Mouse (Mus musculus): ENCODE data around the gene Cntn3. TPM values are rescaled to one million over a fixed set of nuclear protein-coding genes. Genes with fewer than 3 reads are reported as not detected.
"Not testable (repeated sequence)": the region's sequence is repeated elsewhere in the genome, so short reads cannot be mapped to it uniquely, and the experiment has no call there.

Cntn3 gene
- polyA plus RNA-seq (2015; fragmentation: Nextera tagmentation; extraction: Ambion mirVana): 0.05 TPM in 1 of 2 replicates, not detected in the other

DNA sequence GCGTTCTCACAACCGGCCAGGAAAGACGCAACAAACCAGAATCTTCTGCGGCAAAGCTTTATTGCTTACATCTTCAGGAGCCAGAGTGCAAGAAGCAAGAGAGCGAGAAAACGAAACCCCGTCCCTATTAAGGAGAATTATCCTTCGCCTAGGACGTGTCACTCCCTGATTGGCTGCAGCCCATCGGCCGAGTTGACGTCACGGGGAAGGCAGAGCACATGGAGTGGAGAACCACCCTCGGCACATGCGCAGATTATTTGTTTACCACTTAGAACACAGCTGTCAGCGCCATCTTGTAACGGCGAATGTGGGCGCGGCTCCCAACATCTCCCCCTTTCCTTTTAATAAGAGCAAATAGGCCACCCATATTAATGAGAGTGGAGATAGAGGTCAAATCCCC, at the start of gene Cntn3:
Gene Cntn3 (minus strand): TSS at position 101 of the 400 bp plus-strand sequence.
- not testable (repeated sequence) for DNase-seq (ENCODE audit: low spot score)

DNA sequence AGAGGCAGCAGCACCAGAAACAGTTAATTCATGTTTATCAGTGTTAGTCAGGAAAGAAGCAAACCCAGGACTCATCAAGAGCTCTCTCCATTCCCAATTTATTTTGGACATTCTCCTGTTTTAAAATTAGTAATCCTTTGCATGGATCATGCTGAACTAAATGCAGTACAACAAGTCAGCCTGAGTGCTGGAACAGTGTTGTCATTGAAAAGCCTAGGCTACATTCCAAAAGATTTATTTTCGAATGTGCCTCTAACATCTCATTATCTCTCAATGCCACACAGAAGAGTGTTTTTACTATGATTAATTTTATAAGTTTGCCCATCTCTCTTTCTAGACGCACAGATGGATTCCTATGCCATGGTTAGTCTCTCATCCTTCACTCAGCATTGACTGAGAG, 27.9 kb upstream of the Cntn3 start:
- no peak for DNase-seq (ENCODE audit: low spot score)

DNA sequence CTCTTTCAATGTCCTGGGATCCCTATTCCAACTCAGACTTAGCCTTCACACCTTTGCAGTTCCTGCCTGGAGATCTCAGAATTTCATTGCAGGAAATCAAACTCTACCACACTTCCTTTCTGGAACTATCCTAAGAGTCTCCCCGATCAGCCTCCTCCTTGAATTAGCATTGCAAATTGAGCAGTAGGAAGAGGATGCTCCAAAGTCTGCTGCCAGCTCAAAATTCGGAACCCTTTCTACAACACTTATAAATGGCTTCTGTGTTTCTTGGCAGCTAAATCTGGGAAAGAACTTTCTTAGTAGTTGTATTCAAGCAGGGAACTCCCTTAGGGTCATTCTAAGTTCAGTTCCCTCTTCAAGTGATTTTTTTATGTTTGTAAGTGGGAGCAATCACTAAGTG, 24.9 kb upstream of the Cntn3 start:
- DNase-seq (ENCODE audit: low spot score): no peak

DNA sequence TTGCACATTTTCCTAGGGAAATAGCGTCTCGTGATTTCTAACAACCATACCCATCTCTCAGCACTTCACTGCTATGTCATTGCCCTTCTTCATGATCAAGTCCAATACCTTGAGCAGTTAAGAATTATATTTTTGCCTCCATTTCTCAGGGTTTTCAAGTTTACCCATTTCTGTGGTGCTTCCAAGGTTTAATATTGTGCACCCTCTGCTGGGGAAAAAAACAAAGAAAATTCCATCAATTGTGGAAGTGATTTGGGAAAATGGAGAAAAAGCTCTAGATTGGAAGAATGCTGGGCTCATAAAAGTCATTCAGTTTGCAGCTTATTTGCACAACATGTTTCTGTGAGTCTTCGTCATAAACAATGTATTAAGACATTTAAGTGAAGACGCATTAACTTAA, 17.2 kb upstream of the Cntn3 start:
- DNase-seq (ENCODE audit: low spot score): no peak

DNA sequence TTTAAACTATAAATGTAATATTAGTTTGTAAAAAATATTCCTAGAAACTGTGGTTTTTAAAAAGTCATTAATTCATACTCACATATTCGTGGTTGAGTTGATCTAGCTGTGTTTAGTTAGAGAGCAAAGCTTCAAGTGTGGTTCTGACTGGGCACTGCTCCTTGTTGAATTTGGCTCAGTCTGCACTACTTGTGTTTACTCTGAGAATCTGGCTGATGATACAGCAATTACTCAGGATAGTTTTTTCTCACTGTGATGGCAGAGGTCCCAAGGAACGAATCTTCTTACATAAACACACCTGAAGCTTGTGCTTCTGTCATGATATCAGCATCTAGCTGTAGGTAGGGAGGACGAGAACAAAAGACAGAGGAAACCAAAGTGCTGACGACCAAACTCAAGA, 16.4 kb upstream of the Cntn3 start:
- no peak for DNase-seq (ENCODE audit: low spot score)

DNA sequence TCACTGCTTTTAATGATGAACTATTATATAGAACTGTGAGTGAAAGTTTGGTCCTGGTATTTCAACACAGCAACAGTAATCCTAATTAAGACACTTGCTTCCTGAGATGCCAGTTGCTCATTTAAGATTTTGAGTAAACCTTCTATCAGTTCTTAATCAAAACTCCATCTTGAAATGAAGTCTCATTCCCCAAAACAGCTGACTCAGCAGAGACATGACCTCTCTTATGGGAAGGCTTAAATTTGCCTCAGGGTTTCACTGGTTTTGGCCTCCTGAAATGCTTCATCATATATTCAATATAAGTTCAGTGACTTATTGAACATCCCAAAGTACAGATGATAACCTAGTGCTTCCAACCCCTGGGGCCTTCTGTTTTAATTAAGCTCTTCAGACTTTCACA, 13.2 kb upstream of the Cntn3 start:
- no peak for DNase-seq (ENCODE audit: low spot score)

- no peak for DNase-seq (ENCODE audit: low spot score)
Measured at GRCm38 (mm10) chr6:102583578-102583977, 10.7 kb upstream of the Cntn3 start.

- no peak for DNase-seq (ENCODE audit: low spot score)
Measured at GRCm38 (mm10) chr6:102567496-102567895, 5.4 kb downstream of the Cntn3 start.

GRCm38 (mm10) chr6:102565228-102565627, 7.7 kb downstream of the Cntn3 start:
- DNase-seq (ENCODE audit: low spot score): no peak

DNA sequence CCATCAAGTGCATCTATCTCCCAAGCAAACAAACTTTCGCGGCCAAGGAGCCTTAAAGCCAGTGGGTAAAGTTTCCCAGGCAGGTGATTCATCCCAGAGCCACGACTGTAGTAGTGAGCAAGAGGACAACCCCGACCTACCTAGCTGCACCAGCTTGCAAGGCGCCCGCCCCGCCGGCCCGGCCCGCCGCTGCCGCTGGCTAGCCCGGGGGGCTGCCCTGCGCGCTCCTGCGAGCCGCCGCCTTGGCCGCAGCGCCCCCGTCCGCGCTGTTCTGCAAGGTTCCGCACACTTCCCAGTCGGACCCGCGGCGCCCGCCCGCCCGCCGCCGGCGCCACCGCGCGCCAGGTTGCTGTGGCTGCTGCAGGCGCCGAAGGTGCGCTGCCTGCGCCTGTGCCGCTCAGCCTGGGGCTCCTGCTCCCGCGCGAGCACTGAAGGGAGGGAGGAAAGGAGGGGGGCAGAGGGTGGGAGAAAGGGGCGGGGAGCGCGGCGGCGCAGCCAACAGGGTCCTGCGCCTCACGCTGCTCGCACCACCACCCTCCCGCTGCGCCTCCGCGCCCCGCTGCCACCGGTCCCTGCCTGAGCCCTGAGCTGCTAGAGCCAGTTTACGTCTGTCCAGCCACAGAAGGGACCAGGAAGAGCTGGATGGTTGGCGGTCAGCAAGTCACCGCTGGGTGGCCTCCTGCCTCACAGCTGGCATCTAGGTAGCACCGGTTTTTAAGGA, 8.7 kb downstream of the Cntn3 start:
- DNase-seq (ENCODE audit: low spot score): no peak

DNA sequence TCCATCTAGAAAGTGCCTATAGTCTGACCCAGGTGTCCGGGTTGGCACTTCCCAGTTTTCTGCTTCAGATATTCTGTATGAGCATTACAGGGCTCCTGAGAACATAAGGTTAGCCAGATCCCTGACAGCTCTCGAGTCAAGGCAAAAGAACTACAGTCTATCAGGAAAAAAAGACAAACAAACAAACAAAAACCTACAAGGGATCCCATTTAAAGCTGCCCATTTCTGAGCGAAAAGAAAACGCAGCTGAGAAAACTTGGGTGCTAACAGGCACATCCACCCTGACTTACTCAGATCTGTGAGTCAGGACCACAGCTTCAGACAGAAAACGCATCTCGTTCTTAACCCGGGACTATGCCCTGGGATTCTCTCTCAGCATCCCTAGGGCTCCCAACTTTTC, 9.5 kb downstream of the Cntn3 start:
- no peak for DNase-seq (ENCODE audit: low spot score)

GRCm38 (mm10) chr6:102557521-102557920, 15.4 kb downstream of the Cntn3 start:
- no peak for DNase-seq (ENCODE audit: low spot score)

- no peak for DNase-seq (ENCODE audit: low spot score)
Measured at GRCm38 (mm10) chr6:102556497-102556896, 16.4 kb downstream of the Cntn3 start.

DNA sequence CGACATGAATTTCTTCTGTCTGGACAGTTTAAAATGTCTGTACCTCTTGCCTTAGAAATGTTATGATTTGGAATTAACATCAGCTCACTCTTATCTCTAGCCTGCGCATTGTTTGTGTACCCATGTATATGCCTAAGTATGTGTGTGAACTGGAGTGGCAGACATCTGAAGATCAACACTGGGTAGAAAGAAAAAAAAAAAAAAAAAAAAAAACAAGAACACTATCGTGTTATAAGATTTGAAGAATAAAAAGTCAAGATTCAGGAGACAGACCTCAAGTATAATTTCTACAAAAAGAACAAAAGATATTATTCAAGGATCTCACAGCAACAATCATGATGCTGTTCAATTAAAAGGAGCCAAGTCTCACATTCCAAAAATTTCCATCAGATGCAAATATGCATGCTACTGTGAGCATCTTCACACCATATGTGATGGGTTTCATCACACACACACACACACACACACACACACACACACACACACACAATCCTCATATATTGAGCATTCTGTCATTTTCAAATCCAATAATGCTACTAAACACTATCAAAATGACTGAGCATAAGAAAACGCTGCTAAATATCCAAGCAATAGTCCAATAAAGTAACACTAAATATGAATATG, 17.0 kb downstream of the Cntn3 start:
- DNase-seq (ENCODE audit: low spot score): no peak

DNA sequence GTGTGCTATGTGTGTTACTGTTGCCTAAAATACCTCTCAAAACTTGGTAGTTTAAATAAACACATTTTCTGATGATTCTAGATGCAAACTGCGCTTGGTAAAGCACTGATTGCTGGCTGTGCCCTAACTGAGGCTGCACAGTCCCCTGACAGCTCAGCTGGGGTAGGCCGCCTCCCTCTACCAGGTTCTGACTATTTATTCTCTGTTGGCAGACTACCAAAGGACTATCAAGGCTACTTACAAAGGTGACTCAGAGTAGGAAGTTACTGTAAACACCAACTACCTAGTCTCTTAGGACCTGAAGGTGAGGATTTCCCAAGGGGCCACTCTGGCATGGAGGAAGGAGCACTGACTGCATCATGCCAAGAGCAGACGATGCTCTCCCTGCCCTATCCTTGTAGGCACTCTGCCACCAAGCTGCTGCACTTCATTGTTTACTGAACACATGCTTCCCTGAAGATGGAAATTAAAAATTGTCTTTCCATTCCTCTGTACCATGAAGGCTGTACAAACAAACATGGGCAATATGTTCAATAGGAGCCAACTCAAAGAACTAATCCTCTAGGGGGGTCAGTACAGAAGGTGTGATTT, 17.7 kb downstream of the Cntn3 start:
- DNase-seq (ENCODE audit: low spot score): no peak

DNA sequence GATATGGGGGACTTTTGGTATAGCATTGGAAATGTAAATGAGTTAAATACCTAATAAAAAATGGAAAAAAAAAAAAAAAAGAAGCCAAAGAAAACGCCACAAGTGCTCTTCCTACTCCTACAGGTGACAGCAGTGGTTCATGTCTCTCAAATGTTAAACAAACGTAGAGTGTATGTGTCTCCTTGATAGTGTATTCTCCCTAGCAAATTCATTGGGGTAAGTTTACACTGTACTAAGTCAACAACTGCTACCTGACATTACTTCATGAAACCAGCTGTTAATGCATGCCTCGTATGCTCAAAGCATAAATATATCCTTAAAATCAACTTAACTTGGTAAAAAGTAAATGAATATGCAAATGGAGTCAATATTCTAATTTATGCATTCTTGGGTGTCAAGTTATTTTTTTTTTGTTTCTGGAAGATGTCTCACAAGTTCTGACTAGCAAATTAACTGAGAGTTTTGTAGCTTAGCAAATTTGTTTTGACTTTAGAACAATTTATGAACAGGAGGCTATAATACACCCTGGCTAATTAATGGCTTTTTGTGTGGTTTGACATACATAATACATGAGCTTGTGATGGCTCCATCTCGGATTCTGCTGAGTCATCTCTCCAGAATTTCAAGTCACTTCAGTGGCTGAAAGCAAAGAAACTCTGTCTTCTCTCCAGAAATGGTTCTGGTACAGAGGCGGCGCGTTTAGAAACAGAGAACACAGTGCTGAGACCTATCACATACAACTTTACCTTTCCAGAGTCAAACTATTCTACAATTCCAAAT, 31.1 kb downstream of the Cntn3 start:
- no peak for DNase-seq (ENCODE audit: low spot score)

DNA sequence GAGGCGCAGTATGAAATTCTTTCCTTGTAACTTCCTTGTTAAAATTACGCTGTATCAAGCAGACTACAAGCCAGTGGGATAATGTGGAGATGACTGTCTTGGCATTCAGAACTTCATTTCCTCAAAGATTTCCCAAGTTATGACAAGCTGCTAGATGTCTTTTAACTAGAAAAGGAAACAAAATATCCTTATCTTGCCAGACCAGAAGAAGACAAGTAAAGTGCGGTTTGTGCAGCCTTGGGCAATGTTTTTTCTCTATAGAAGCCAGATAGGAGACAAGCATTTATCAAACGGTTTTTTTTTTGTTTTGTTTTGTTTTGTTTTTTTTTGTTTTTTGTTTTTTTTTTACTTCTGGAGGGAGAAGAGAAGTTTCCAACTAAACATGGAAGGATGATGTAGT, 37.3 kb downstream of the Cntn3 start:
- DNase-seq (ENCODE audit: low spot score): no peak

- no peak for DNase-seq (ENCODE audit: low spot score)
Measured at GRCm38 (mm10) chr6:102523037-102523436, 49.9 kb downstream of the Cntn3 start.

DNA sequence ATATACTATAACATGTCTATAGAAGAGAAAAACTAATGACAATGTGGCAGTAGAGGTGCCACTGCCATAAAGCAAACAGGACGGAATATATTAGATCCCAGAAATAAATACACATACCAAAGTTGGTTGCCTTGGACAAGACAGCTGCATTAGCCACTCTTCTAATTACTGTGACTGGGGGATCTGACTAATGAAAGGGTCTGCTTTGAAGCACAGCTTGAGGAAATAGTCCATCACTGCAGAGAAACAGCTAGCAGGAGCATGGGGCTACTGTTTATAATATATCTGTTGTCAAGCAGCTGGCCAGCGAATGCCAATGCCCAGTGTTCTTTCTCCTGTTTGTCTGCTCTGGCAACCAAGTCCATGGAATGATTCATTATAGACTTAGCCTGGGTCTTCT, 51.9 kb downstream of the Cntn3 start:
- DNase-seq (ENCODE audit: low spot score): no peak

DNA sequence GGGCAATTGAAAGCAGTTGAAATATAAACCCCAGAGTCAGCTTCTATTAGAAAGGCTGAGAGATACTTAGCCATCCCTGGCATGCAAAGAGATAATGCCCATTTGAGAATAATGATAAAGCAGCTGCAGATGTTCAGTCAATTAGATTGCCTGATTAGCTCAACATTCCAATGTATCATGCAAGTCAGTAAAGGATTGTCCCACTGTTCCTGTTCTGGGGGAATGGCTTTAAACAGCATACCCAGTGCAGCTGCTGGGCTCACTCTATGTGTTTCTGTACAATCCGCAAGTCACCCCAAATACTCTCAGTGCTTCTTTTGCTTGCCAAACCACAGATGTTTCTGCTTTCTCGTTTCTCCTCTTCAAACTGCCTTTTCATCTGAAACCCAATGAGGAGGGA, 57.7 kb downstream of the Cntn3 start:
- no peak for DNase-seq (ENCODE audit: low spot score)

DNA sequence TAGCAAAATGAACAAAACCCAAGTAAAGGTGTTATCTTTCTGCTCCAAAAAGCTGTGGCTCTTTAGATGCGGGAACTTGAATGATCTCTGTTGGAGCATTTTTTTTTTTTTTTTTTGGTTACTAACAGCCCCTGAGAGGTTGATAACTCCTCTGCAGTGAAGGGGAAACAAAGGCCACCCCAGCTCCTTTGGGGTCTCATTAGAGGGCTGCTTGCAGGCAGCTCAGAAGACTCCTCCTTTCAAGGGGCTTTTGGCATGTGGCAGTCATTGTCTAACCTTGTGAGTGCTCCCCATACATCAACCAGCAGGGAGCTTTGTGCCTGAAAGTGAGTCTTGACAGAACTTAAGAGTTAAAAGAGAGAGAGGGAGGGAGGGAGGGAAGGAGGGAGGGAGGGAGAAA, 60.8 kb downstream of the Cntn3 start:
- no peak for DNase-seq (ENCODE audit: low spot score)

DNA sequence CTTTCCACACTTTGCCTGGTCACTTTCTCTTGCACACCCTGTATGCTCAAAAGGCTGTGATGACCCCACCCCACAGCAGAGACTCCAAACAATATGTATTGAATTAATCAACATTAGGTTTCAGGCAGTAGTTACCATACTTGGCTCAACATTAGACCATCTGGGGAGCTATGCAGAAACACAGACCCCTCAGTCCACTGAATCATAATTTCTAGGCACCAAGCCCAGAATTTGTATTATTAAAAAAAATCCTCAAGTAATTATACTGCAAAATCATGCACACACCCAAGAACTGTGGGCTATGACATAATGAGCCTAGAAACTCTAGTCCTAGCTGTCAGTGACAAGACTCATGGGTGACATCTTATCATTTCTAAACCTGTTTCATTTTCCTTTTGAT, 87.4 kb downstream of the Cntn3 start:
- DNase-seq (ENCODE audit: low spot score): no peak

Measured in thymus, postnatal 0 days (tissue).